Mouse (Mus musculus): ENCODE measurements around the gene Phb2.

- no peak for TF ChIP-seq ELF1 (IDR thresholded peaks at IDR 0.05; ENCODE audit: low read depth, low read length)
- no peak for TF ChIP-seq EP300 (IDR thresholded peaks at IDR 0.05; ENCODE audit: low read depth in 1 of 2, low read length in 2 of 2)
- no peak for TF ChIP-seq POLR2AphosphoS5 (IDR thresholded peaks at IDR 0.05; ENCODE audit: borderline replicate concordance, low read depth, low read length)
- no peak for TF ChIP-seq MYB (IDR thresholded peaks at IDR 0.05; ENCODE audit: low read depth, low read length)
- TF ChIP-seq CTCF (IDR thresholded peaks at IDR 0.05 in 2 of 3, conservative IDR thresholded peaks at IDR 0.05 in 1 of 3; ENCODE audit: control insufficient read depth in 1 of 3, insufficient read depth in 1 of 3, low read depth in 2 of 3, low read length in 3 of 3, poor library complexity in 1 of 3, severe bottlenecking in 1 of 3) = no peak
- TF ChIP-seq POLR2A (IDR thresholded peaks at IDR 0.05; ENCODE audit: control insufficient read depth in 1 of 2, insufficient read depth in 1 of 2, low read depth in 1 of 2, low read length in 2 of 2, poor library complexity in 1 of 2) = no peak
- no peak for TF ChIP-seq MAFK (IDR thresholded peaks at IDR 0.05; ENCODE audit: borderline replicate concordance, low read depth, low read length)
- TF ChIP-seq MAX (IDR thresholded peaks at IDR 0.05; ENCODE audit: low read length) = no peak
- no peak for TF ChIP-seq GABPA (IDR thresholded peaks at IDR 0.05; ENCODE audit: low read depth, low read length)
- no peak; the same call in 1 of the 2 replicates for TF ChIP-seq SIN3A (IDR thresholded peaks at IDR 0.05; ENCODE audit: low read length)
- TF ChIP-seq ETS1 (IDR thresholded peaks at IDR 0.05; ENCODE audit: low read depth, low read length) = no peak
- TF ChIP-seq RCOR1 (IDR thresholded peaks at IDR 0.05; ENCODE audit: low read depth, low read length) = no peak
These were observed 45.3 kb downstream of the Phb2 start for GRCm38 (mm10) chr6:124757351-124757880.
